In genomic region chr2:33875594-33875993, GRCm38 (mm10) we compare ENCODE assay signal across 12 mouse cellular contexts. TPM values are rescaled to one million over a fixed set of nuclear protein-coding genes. Genes with fewer than 3 reads are reported as not detected.
A peak's percentile ranks its signal among the peaks of the same experiment; 100 is the strongest.
DNase-seq lines count a peak whose midpoint lies in the region; ATAC-seq and TF ChIP-seq lines count a peak whose summit lies in the region.
"Had no signal": no experiment of that assay in that cellular context is flagged by ENCODE, and none has a peak within 500 bp of the region (broad histone marks: within the 10 kb centered on the region; RNA-seq: fewer than 3 reads in every experiment).

No protein-coding gene starts in this region.

- H3K36me3 ChIP-seq in liver, embryonic 12.5 days, result peaks cover 31% of the 10 kb centered on the region
- peaks cover 7% of the 10 kb centered on the region for H3K36me3 ChIP-seq in liver, embryonic 11.5 days (ENCODE audit: control insufficient read depth, insufficient read depth, low read length)
- H3K36me3 ChIP-seq in forebrain, embryonic 11.5 days (ENCODE audit: control insufficient read depth, insufficient read depth, low read length), result peaks cover 9% of the 10 kb centered on the region
- peaks cover 18% of the 10 kb centered on the region for H3K36me3 ChIP-seq in hindbrain, postnatal 0 days (ENCODE audit: insufficient read depth, low read length)
- peaks cover 29% of the 10 kb centered on the region for H3K36me3 ChIP-seq in neural tube, embryonic 15.5 days

- H3K27me3 ChIP-seq in liver, embryonic 12.5 days (replicated peaks), result no peaks in the 10 kb centered on the region
- H3K27me3 ChIP-seq in liver, embryonic 11.5 days (replicated peaks; ENCODE audit: control insufficient read depth, insufficient read depth, low read length), result no peaks in the 10 kb centered on the region
- H3K27me3 ChIP-seq in forebrain, embryonic 11.5 days (ENCODE audit: control insufficient read depth, insufficient read depth, low read length), result no peaks in the 10 kb centered on the region
- no peaks in the 10 kb centered on the region for H3K27me3 ChIP-seq in hindbrain, postnatal 0 days (ENCODE audit: insufficient read depth, low read length)
- H3K27me3 ChIP-seq in neural tube, embryonic 15.5 days (replicated peaks), result no peaks in the 10 kb centered on the region
- H3K27me3 ChIP-seq: CH12.LX; megakaryocyte, embryonic 14.5 days had no signal

- no peak overlapping the region for H3K4me3 ChIP-seq in liver, embryonic 12.5 days
- H3K4me3 ChIP-seq in liver, embryonic 11.5 days (ENCODE audit: low read depth, low read length), result no peak overlapping the region
- no peak overlapping the region for H3K4me3 ChIP-seq in forebrain, embryonic 11.5 days (ENCODE audit: low read depth, low read length)
- H3K4me3 ChIP-seq in hindbrain, postnatal 0 days (ENCODE audit: low read length), result no peak overlapping the region
- no peak overlapping the region for H3K4me3 ChIP-seq in neural tube, embryonic 15.5 days (replicated peaks)
- H3K4me3 ChIP-seq: heart, adult 2 months; megakaryocyte, embryonic 14.5 days had no signal

- H3K4me1 ChIP-seq in liver, embryonic 12.5 days, result peaks cover 69% of the 10 kb centered on the region
- H3K4me1 ChIP-seq in liver, embryonic 11.5 days (replicated peaks; ENCODE audit: control insufficient read depth, insufficient read depth, low read length), result peaks cover 57% of the 10 kb centered on the region
- H3K4me1 ChIP-seq in forebrain, embryonic 11.5 days (replicated peaks; ENCODE audit: control insufficient read depth, insufficient read depth, low read length), result peaks cover 27% of the 10 kb centered on the region
- peaks cover 49% of the 10 kb centered on the region for H3K4me1 ChIP-seq in hindbrain, postnatal 0 days (ENCODE audit: insufficient read depth, low read length)
- H3K4me1 ChIP-seq in neural tube, embryonic 15.5 days, result peaks cover 78% of the 10 kb centered on the region

- TF ChIP-seq CTCF in hindbrain, postnatal 0 days (IDR thresholded peaks at IDR 0.05; ENCODE audit: low read depth), result no peak

- no peaks in the 10 kb centered on the region for H3K9me3 ChIP-seq in liver, embryonic 12.5 days (replicated peaks)
- peaks cover 3% of the 10 kb centered on the region; the same call in 1 of the 2 replicates for H3K9me3 ChIP-seq in liver, embryonic 11.5 days (ENCODE audit: control insufficient read depth, low read length)
- no peaks in the 10 kb centered on the region for H3K9me3 ChIP-seq in forebrain, embryonic 11.5 days (ENCODE audit: control insufficient read depth, low read length)
- H3K9me3 ChIP-seq in hindbrain, postnatal 0 days (ENCODE audit: low read length), result no peaks in the 10 kb centered on the region
- no peaks in the 10 kb centered on the region for H3K9me3 ChIP-seq in neural tube, embryonic 15.5 days (replicated peaks)
- H3K9me3 ChIP-seq: megakaryocyte, embryonic 14.5 days had no signal

- no peak overlapping the region for H3K27ac ChIP-seq in liver, embryonic 12.5 days
- no peak overlapping the region for H3K27ac ChIP-seq in liver, embryonic 11.5 days (ENCODE audit: low read depth, low read length)
- peak overlapping the region; percentile 91 for H3K27ac ChIP-seq in forebrain, embryonic 11.5 days (ENCODE audit: low read depth, low read length)
- peak overlapping the region; percentile 95 for H3K27ac ChIP-seq in hindbrain, postnatal 0 days
- H3K27ac ChIP-seq in neural tube, embryonic 15.5 days (replicated peaks), result peak overlapping the region; percentile 90
- H3K27ac ChIP-seq: heart, adult 2 months had no signal

- no peak overlapping the region for H3K4me2 ChIP-seq in liver, embryonic 12.5 days
- H3K4me2 ChIP-seq in liver, embryonic 11.5 days, result no peak overlapping the region
- H3K4me2 ChIP-seq in forebrain, embryonic 11.5 days (ENCODE audit: low read depth, low read length, severe bottlenecking), result no peak overlapping the region
- H3K4me2 ChIP-seq in hindbrain, postnatal 0 days (ENCODE audit: low read depth, low read length), result no peak overlapping the region
- no peak overlapping the region for H3K4me2 ChIP-seq in neural tube, embryonic 15.5 days

- 0 out of 2 replicates have a peak, but pooled peaks have one; percentile 14 for ATAC-seq in liver, embryonic 12.5 days
- ATAC-seq in liver, embryonic 11.5 days (replicated peaks; ENCODE audit: low FRiP score), result no peak
- no peak for ATAC-seq in forebrain, embryonic 11.5 days (replicated peaks; ENCODE audit: low FRiP score)
- no peak for ATAC-seq in hindbrain, postnatal 0 days
- ATAC-seq in neural tube, embryonic 15.5 days (ENCODE audit: low FRiP score), result no peak
- ATAC-seq: activated CD4-positive, CD25-positive, alpha-beta regulatory T cell, adult 4 months had no signal

- DNase-seq in liver, embryonic 11.5 days (ENCODE audit: low spot score), result no peak
- no peak for DNase-seq in forebrain, embryonic 11.5 days (ENCODE audit: low spot score)
- no peak for DNase-seq in hindbrain, postnatal 0 days (ENCODE audit: low spot score)
- no peak for DNase-seq in cerebellum, adult 8-10 months
- no peak for DNase-seq in c-Kit-positive CD71-positive TER-119-positive erythroid progenitor cells, embryonic 14.5 days (ENCODE audit: low spot score)
- DNase-seq: kidney, adult 11 months had no signal

- no peak overlapping the region for H3K9ac ChIP-seq in liver, embryonic 12.5 days
- H3K9ac ChIP-seq in liver, embryonic 11.5 days (ENCODE audit: low read depth, low read length), result no peak overlapping the region
- H3K9ac ChIP-seq in forebrain, embryonic 11.5 days (ENCODE audit: low read length), result peak overlapping the region; percentile 3; the same call in 1 of the 2 replicates
- no peak overlapping the region for H3K9ac ChIP-seq in hindbrain, postnatal 0 days (replicated peaks; ENCODE audit: low read length)
- peak overlapping the region; percentile 32; the same call in 1 of the 2 replicates for H3K9ac ChIP-seq in neural tube, embryonic 15.5 days (replicated peaks)

- WGBS in liver, embryonic 12.5 days (ENCODE audit: insufficient replicate concordance), result 71% methylated on average over 12 of the region's 12 CpGs
- 71% methylated on average over 12 of the region's 12 CpGs for WGBS in liver, embryonic 11.5 days
- 70% methylated on average over 12 of the region's 12 CpGs for WGBS in forebrain, embryonic 11.5 days
- WGBS in hindbrain, postnatal 0 days, result 68% methylated on average over 12 of the region's 12 CpGs
- 63% methylated on average over 12 of the region's 12 CpGs for whole genome bisulfite sequencing in neural tube, embryonic 15.5 days

RNA-seq across cellular contexts. Expression of gene Mvb12b, which starts 12.2 kb away (rescaled TPM):
- 21.3 and 21.6 TPM in 2 replicates for polyA plus RNA-seq in liver, embryonic 12.5 days (2016; fragmentation: Nextera tagmentation; extraction: Ambion mirVana)
- 17.7 and 18.3 TPM in 2 replicates for polyA plus RNA-seq in liver, embryonic 11.5 days (2014; fragmentation: Nextera tagmentation; extraction: Ambion mirVana)
- 30.9 and 31.1 TPM in 2 replicates for polyA plus RNA-seq in forebrain, embryonic 11.5 days (2014; fragmentation: Nextera tagmentation; extraction: Ambion mirVana)
- 134 and 142 TPM in 2 replicates for total RNA-seq in hindbrain, postnatal 0 days (2014; rRNA removed)
- polyA plus RNA-seq in hindbrain, postnatal 0 days (2015; fragmentation: Nextera tagmentation; extraction: Ambion mirVana), result 55.4 and 64.1 TPM in 2 replicates
- polyA plus RNA-seq in neural tube, embryonic 15.5 days (2015; fragmentation: Nextera tagmentation; extraction: Ambion mirVana), result 49.5 and 52.2 TPM in 2 replicates

Comparison
In these comparisons a context has a peak if more than half of its experiments do, and no peak if none do; other contexts are left out.
1. H3K27ac ChIP-seq: peak in forebrain, embryonic 11.5 days (single experiment), hindbrain, postnatal 0 days (single experiment) and neural tube, embryonic 15.5 days (single experiment); none in liver, embryonic 12.5 days (single experiment) and liver, embryonic 11.5 days (single experiment).
2. H3K9ac ChIP-seq: peak in forebrain, embryonic 11.5 days (single experiment) and neural tube, embryonic 15.5 days (single experiment); none in liver, embryonic 12.5 days (single experiment), liver, embryonic 11.5 days (single experiment) and hindbrain, postnatal 0 days (single experiment).